Mouse (Mus musculus) brain, embryonic 14.5 days (tissue): ENCODE data around the gene Esrra.

Experiments
- CTCF ChIP-seq: fragments of 200-500 bp; IDR thresholded peaks from 2 replicates; pipeline ENCODE4 v1.5.1; 2012; ENCODE audit warnings: inconsistent platforms, mild to moderate bottlenecking, moderate library complexity, borderline replicate concordance; ENCODE audit not compliant: insufficient read depth, insufficient read length; ENCODE audit errors: extremely low read depth
- POLR2A ChIP-seq: fragments of 200-500 bp; IDR thresholded peaks from 2 replicates; pipeline ENCODE4 v1.6.1; 2012; ENCODE audit warnings: mild to moderate bottlenecking, inconsistent platforms, borderline replicate concordance; ENCODE audit not compliant: poor library complexity, insufficient read depth, insufficient read length, severe bottlenecking; ENCODE audit errors: extremely low read depth

DNA sequence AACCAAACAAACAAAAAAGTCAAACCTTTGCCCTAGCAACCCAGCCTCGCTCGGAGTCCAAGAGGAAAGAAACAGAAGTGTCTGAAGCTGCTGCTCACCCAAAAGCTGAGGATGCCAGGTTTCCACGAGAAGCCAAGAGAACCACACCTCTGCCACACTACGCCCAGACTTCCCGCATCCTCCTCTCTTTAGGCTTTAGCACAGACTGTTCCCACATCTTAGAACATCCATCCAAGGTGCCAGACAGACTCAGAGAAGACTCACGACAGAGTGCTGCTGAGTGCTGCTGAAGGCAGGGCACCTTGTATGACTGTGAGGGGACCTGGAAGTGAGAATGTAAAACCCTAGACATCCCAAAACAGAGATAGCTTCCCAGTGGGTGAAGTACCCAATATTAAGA is 45.8 kb downstream of the Esrra start:
- TF ChIP-seq POLR2A = no peak
- no peak for TF ChIP-seq CTCF
